Mouse (Mus musculus): ENCODE results near the gene Hmg20a. TPM values are rescaled to one million over a fixed set of nuclear protein-coding genes. Genes with fewer than 3 reads are reported as not detected.

Hmg20a gene
- polyA plus RNA-seq, 1 experiment from 2014 or later: 57.9 TPM

DNA sequence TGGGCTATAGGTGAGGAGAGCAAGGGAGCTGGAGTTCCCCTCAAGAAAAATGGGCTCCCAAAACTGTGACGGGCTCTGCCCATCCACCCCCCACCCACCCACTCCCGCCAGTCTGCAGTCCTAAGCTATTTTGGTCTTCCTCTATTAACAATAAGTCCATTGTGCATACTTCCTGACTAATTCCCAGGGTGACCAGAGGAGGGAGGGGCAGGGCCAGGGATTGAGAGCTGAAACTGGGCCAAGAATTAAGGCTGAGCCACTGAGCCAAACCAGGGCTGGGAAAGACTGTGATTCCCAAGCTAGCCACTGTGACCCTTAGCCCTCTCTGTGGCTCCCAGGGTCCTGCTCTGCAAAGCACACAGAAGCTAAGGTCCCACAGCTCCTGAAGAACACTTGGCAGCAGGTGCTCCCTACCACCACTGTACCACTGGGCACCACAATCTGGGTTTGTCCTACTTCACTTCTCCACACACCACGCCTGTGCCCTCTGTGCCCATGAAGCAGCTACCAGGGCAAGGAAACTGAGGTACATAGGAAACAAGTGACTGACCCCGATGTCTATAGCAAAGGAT lies 98.4 kb downstream of the Hmg20a start:
- 55% methylated on average over 4 of the region's 4 CpGs for WGBS
- Histone ChIP-seq H3K36me3 (ENCODE audit: control insufficient read depth, insufficient read depth, low read length) (no peaks in the 10 kb centered on the region), H3K4me3 (ENCODE audit: low read length) (no peak overlapping the region), H3K4me1 (replicated peaks; ENCODE audit: control insufficient read depth, insufficient read depth, low read length) (peaks cover 6% of the 10 kb centered on the region; the same call in 1 of the 2 replicates), H3K4me2 (ENCODE audit: low read depth, low read length) (no peak overlapping the region), H3K27ac (ENCODE audit: low read length) (peak overlapping the region; percentile 57), H3K9ac (ENCODE audit: low read length) (no peak overlapping the region), H3K27me3 (ENCODE audit: control insufficient read depth, insufficient read depth, low read depth, low read length) (no peaks in the 10 kb centered on the region), H3K9me3 (ENCODE audit: control insufficient read depth, low read length) (no peaks in the 10 kb centered on the region)
- ATAC-seq (ENCODE audit: low read depth): peak; percentile 79

DNA sequence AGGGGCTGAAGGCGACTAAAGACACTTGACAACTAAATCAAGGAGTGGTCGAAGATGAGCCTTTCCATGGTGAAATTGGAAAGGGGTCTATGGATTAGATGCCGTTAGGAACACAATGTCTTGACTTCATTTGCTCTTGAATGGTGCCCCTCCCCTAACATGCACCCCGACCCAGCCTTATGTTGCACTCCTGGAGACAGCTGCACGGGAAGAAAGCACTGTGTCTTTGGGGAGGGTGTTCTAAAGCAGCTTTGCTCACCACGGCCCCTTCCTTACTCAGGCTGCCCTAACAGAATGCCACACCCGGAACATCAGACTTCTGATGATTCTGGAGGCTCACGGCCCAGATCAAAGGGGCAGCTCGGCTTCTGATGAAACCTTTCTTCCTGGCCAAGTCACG lies 103.9 kb downstream of the Hmg20a start:
- 43% methylated on average over 10 of the region's 10 CpGs for WGBS
- Histone ChIP-seq H3K27me3 (ENCODE audit: control insufficient read depth, insufficient read depth, low read depth, low read length) (no peaks in the 10 kb centered on the region), H3K9ac (ENCODE audit: low read length) (no peak overlapping the region), H3K36me3 (ENCODE audit: control insufficient read depth, insufficient read depth, low read length) (no peaks in the 10 kb centered on the region), H3K4me1 (replicated peaks; ENCODE audit: control insufficient read depth, insufficient read depth, low read length) (no peaks in the 10 kb centered on the region), H3K4me3 (ENCODE audit: low read length) (no peak overlapping the region), H3K4me2 (ENCODE audit: low read depth, low read length) (no peak overlapping the region), H3K9me3 (ENCODE audit: control insufficient read depth, low read length) (no peaks in the 10 kb centered on the region), H3K27ac (ENCODE audit: low read length) (no peak overlapping the region)
- no peak for ATAC-seq (ENCODE audit: low read depth)

DNA sequence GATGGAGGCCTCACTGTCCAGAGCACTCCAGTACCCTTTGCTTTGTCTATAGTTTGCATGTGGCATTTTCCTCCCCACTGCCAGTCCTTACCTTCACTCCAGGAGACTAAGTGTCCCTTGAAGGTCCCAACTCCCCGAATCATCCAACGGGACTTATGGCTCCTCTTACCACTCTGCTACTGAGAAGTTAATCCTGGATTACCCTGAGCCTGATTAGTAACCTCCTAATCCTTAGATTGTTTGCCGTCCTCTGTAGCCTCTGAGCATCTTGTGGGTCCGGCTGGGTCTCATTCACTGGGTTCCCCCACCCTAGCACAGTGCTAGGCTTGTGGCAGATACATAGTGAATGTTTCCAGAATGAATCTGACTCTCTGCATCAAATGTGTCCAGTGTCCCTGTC lies 109.5 kb downstream of the Hmg20a start:
- no peak for ATAC-seq (ENCODE audit: low read depth)
- Histone ChIP-seq H3K9ac (ENCODE audit: low read length) (no peak overlapping the region), H3K27ac (ENCODE audit: low read length) (no peak overlapping the region), H3K36me3 (ENCODE audit: control insufficient read depth, insufficient read depth, low read length) (no peaks in the 10 kb centered on the region), H3K4me1 (replicated peaks; ENCODE audit: control insufficient read depth, insufficient read depth, low read length) (no peaks in the 10 kb centered on the region), H3K9me3 (ENCODE audit: control insufficient read depth, low read length) (no peaks in the 10 kb centered on the region), H3K27me3 (ENCODE audit: control insufficient read depth, insufficient read depth, low read depth, low read length) (no peaks in the 10 kb centered on the region), H3K4me3 (ENCODE audit: low read length) (no peak overlapping the region), H3K4me2 (ENCODE audit: low read depth, low read length) (no peak overlapping the region)
- WGBS: 69% methylated on average over 4 of the region's 4 CpGs

DNA sequence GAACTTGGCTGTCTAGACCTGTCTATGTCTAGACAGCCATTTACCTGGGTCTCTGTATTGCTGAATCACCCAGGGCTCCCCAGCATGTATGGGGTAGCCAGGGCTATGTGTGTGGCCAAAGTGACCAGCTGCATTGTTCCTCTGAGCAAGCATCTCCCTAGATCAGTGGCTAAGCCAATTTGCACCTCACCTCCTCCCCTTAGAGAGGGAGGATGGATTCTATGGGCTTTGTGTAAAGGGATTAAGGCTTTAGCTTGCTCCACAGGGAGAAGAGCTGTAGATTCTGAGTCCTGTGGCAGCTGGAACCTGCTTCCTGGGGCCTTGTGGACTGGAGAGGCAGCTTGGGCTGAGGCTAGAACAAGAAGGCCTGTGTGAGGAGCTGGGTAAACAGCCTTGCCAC lies 113.6 kb downstream of the Hmg20a start:
- Histone ChIP-seq H3K27ac (ENCODE audit: low read length) (no peak overlapping the region), H3K27me3 (ENCODE audit: control insufficient read depth, insufficient read depth, low read depth, low read length) (no peaks in the 10 kb centered on the region), H3K9me3 (ENCODE audit: control insufficient read depth, low read length) (no peaks in the 10 kb centered on the region), H3K4me1 (replicated peaks; ENCODE audit: control insufficient read depth, insufficient read depth, low read length) (peaks cover 5% of the 10 kb centered on the region; the same call in 1 of the 2 replicates), H3K4me2 (ENCODE audit: low read depth, low read length) (no peak overlapping the region), H3K36me3 (ENCODE audit: control insufficient read depth, insufficient read depth, low read length) (no peaks in the 10 kb centered on the region), H3K4me3 (ENCODE audit: low read length) (no peak overlapping the region), H3K9ac (ENCODE audit: low read length) (no peak overlapping the region)
- ATAC-seq (ENCODE audit: low read depth): no peak

GRCm38 (mm10) chr9:56533916-56534315 lies 115.5 kb downstream of the Hmg20a start:
- Histone ChIP-seq H3K27ac (ENCODE audit: low read length) (peak overlapping the region; percentile 89), H3K4me2 (ENCODE audit: low read depth, low read length) (no peak overlapping the region), H3K9ac (ENCODE audit: low read length) (no peak overlapping the region), H3K36me3 (ENCODE audit: control insufficient read depth, insufficient read depth, low read length) (no peaks in the 10 kb centered on the region), H3K4me3 (ENCODE audit: low read length) (no peak overlapping the region), H3K27me3 (ENCODE audit: control insufficient read depth, insufficient read depth, low read depth, low read length) (no peaks in the 10 kb centered on the region), H3K9me3 (ENCODE audit: control insufficient read depth, low read length) (no peaks in the 10 kb centered on the region), H3K4me1 (replicated peaks; ENCODE audit: control insufficient read depth, insufficient read depth, low read length) (peaks cover 5% of the 10 kb centered on the region; the same call in 1 of the 2 replicates)
- peak; percentile 76 for ATAC-seq (ENCODE audit: low read depth)
- WGBS: 62% methylated on average over 9 of the region's 9 CpGs

DNA sequence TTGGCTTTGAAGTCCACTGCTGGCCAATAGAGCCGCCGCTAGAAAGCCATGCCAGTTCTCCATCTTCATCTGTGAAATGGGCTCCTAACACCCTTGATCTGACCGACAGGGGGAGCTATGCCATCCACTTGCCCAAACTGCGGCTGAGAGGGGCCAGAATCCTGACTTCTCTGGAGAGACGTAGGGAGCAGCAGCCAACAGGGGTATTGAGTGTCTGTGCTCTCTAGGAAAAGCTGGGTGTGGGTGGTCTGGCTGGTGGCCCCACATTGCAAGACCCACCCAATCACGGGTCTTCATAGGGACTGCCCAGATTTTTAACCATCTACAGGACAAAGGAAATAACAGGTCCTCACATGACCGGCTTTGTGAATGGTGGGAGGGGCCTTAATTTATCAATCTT lies 116.3 kb downstream of the Hmg20a start:
- Histone ChIP-seq H3K4me2 (ENCODE audit: low read depth, low read length) (no peak overlapping the region), H3K27ac (ENCODE audit: low read length) (peak overlapping the region; percentile 89), H3K9ac (ENCODE audit: low read length) (no peak overlapping the region)

GRCm38 (mm10) chr9:56535361-56535760 lies 117.0 kb downstream of the Hmg20a start:
- no peak overlapping the region for H3K9ac ChIP-seq (ENCODE audit: low read length)
- H3K27ac ChIP-seq (ENCODE audit: low read length): peak overlapping the region; percentile 2; the same call in 1 of the 2 replicates
- H3K4me2 ChIP-seq (ENCODE audit: low read depth, low read length): no peak overlapping the region
- WGBS: 29% methylated on average over 11 of the region's 11 CpGs
- no peaks in the 10 kb centered on the region for H3K27me3 ChIP-seq (ENCODE audit: control insufficient read depth, insufficient read depth, low read depth, low read length)
- no peak overlapping the region for H3K4me3 ChIP-seq (ENCODE audit: low read length)
- H3K9me3 ChIP-seq (ENCODE audit: control insufficient read depth, low read length): no peaks in the 10 kb centered on the region
- ATAC-seq (ENCODE audit: low read depth): peak; percentile 32; the same call in 1 of the 2 replicates
- H3K36me3 ChIP-seq (ENCODE audit: control insufficient read depth, insufficient read depth, low read length): no peaks in the 10 kb centered on the region
- peaks cover 5% of the 10 kb centered on the region; the same call in 1 of the 2 replicates for H3K4me1 ChIP-seq (replicated peaks; ENCODE audit: control insufficient read depth, insufficient read depth, low read length)

More for the DNA sequence above, 116.3 kb downstream of the Hmg20a start:
- Histone ChIP-seq H3K9me3 (ENCODE audit: control insufficient read depth, low read length) (no peaks in the 10 kb centered on the region), H3K36me3 (ENCODE audit: control insufficient read depth, insufficient read depth, low read length) (no peaks in the 10 kb centered on the region), H3K4me1 (replicated peaks; ENCODE audit: control insufficient read depth, insufficient read depth, low read length) (peaks cover 5% of the 10 kb centered on the region; the same call in 1 of the 2 replicates), H3K27me3 (ENCODE audit: control insufficient read depth, insufficient read depth, low read depth, low read length) (no peaks in the 10 kb centered on the region), H3K4me3 (ENCODE audit: low read length) (no peak overlapping the region)
- 47% methylated on average over 7 of the region's 7 CpGs for WGBS
- peak; percentile 76 for ATAC-seq (ENCODE audit: low read depth)

GRCm38 (mm10) chr9:56540051-56540450 lies 121.6 kb downstream of the Hmg20a start:
- H3K4me1 ChIP-seq (replicated peaks; ENCODE audit: control insufficient read depth, insufficient read depth, low read length): 0 out of 2 replicates have a peak, but pooled peaks cover 2% of the 10 kb centered on the region
- H3K9me3 ChIP-seq (ENCODE audit: control insufficient read depth, low read length): no peaks in the 10 kb centered on the region
- H3K27me3 ChIP-seq (ENCODE audit: control insufficient read depth, insufficient read depth, low read depth, low read length): no peaks in the 10 kb centered on the region
- H3K36me3 ChIP-seq (ENCODE audit: control insufficient read depth, insufficient read depth, low read length): no peaks in the 10 kb centered on the region
- no peak overlapping the region for H3K4me2 ChIP-seq (ENCODE audit: low read depth, low read length)
- H3K27ac ChIP-seq (ENCODE audit: low read length): no peak overlapping the region
- peak; percentile 52; the same call in 1 of the 2 replicates for ATAC-seq (ENCODE audit: low read depth)
- 45% methylated on average over 12 of the region's 12 CpGs for WGBS
- no peak overlapping the region for H3K9ac ChIP-seq (ENCODE audit: low read length)
- no peak overlapping the region for H3K4me3 ChIP-seq (ENCODE audit: low read length)

DNA sequence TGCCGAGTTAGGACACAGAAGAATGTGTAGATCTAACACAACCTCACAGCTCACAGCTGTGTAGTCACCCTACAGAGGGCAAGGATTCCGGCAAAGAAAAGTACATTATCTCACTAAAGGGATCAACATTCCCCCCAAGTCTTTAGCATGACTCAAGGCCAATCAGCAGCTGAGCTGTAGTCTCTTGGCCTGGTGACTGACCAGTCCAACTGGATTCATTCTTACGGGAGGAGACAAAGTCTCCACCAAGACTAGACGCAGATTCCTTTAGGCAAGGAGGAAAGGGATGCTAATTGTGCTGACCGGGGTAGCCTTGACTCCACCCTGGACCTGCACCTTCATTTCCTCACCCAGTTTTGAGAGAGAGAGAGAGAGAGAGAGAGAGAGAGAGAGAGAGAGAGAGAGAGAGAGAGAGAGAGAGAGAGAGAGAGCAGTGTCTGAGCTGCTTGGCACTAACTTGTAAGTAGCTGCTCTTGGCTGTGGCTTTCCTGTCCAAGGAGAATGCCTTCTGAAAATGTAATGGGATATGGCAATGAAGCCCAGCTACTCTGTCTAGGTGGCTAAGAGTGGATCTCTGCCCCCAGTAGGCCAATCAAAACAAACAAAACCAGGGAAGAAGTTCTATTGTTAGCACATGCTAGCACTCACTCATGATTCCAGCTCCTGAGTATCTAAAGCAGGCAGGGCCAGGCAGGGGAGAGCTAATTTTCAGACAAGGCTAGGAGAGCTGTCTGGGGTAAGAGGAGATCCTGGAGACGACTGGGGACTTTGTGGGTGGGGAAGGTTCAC lies 126.5 kb downstream of the Hmg20a start:
- 39% methylated on average over 6 of the region's 6 CpGs for WGBS
- H3K36me3 ChIP-seq (ENCODE audit: control insufficient read depth, insufficient read depth, low read length): no peaks in the 10 kb centered on the region
- no peak overlapping the region for H3K4me2 ChIP-seq (ENCODE audit: low read depth, low read length)
- no peaks in the 10 kb centered on the region for H3K4me1 ChIP-seq (replicated peaks; ENCODE audit: control insufficient read depth, insufficient read depth, low read length)
- no peaks in the 10 kb centered on the region for H3K27me3 ChIP-seq (ENCODE audit: control insufficient read depth, insufficient read depth, low read depth, low read length)
- H3K9me3 ChIP-seq (ENCODE audit: control insufficient read depth, low read length): no peaks in the 10 kb centered on the region
- ATAC-seq (ENCODE audit: low read depth): no peak
- H3K9ac ChIP-seq (ENCODE audit: low read length): no peak overlapping the region
- H3K4me3 ChIP-seq (ENCODE audit: low read length): no peak overlapping the region
- no peak overlapping the region for H3K27ac ChIP-seq (ENCODE audit: low read length)

Measured in lung, embryonic 16.5 days (tissue).